Mouse (Mus musculus): ENCODE results near the gene Mxi1.
A peak's percentile ranks its signal among the peaks of the same experiment; 100 is the strongest.
"Not testable (repeated sequence)": the region's sequence is repeated elsewhere in the genome, so short reads cannot be mapped to it uniquely, and the experiment has no call there.

Mxi1 gene

DNA sequence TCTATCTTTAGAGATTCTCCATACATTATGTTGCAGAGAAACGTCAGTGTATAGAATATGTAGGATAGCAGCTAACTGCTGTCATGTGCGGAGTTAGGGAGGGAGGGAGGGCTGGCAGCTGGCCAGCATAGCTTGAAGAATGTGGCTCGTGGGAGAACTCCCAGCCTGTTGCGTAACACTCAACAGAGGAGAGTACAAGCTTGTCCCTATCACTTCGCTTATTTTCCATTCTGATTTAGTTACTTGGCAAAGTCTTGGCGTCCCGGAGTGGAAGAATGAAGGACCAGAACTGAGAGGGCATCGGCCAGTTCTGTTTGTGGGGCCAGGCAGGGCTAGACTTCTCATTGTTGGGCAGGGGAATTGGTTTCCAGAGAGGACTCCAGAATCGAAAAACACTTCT lies 54.6 kb downstream of the Mxi1 start:
- DNase-seq (ENCODE audit: low spot score in 2 of 2) = peak; percentile 64 to 73

DNA sequence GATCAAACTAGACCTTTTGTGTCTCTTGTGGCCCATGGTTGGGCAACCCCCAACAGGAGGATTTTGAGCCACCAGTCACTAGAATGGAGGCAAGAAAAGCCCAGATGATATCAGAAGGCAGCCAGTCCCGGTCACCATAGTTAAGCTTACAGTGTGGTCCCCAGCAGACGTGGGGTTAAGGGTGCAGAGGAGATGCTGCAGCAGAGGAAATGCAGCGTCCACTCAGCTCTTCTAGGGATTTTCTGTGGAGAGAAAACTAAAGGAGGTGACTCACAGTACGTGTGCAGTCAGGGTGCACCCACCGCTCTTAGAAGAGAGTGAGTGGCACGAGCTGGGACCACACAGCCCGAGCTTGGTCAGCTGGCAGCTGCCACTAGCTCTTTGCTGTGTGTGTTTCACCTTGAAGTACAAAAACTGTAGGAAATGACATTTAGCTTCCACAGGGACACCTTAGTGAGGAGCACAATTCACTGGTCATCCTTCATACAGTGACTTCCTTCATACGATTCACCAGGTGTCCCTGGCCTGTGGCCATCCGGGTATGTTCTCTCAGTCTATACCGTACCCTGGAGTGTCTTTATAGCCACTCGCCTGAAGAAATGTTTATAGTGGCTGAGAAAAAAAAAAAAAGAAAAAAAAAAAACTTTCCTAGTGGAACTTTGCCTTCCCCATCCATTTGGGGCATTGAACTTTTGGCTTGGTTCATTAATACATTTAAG lies 55.9 kb downstream of the Mxi1 start:
- DNase-seq (ENCODE audit: low spot score in 2 of 2) = no peak

DNA sequence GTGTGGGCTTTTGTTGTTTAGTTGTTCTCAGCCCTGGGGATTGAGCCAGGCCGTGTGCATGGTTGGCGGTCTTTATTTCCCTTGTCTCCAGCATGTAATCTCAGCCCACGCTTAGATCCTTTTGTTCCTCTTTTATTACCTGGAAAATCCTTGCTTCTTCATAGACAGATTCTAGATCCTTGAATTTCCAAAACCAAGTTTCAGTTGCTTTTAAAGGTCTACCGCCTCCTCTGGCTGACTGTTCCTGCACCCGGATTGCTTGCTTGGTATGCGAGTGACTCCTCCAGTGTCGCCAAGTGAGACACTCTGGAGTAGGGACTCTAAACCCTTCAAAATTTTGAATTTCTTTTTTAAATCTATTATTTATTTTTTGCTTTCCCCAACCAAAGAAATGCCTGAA lies 56.6 kb downstream of the Mxi1 start:
- no peak for DNase-seq (ENCODE audit: low spot score in 2 of 2)

DNA sequence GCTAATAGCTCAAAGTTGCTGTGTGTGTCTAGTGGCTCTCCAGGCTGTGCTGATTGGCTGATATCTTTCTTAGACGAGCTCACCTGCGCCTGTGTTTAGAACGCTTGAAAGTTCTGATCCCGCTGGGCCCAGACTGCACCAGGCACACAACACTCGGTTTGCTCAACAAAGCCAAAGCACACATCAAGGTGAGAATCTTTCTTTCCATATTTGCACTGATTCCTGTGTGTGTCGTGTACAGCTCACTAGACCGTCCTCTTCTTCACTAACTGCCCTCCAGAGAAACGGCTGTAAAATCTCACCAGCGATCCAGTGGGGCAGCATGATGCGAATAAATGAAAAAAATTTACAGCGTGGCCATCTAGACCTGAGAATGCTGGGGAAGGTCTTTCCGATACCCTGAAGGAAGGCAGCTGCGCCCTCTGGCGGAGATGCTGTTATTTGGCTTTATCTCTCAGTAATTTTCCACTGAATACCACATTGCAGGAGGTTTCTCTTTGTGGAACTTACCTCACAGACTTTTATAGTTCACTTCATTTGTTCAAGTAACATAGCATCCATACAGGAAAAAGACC lies 59.2 kb downstream of the Mxi1 start:
- peak; percentile 81 to 91 for DNase-seq (ENCODE audit: low spot score in 2 of 2)

DNA sequence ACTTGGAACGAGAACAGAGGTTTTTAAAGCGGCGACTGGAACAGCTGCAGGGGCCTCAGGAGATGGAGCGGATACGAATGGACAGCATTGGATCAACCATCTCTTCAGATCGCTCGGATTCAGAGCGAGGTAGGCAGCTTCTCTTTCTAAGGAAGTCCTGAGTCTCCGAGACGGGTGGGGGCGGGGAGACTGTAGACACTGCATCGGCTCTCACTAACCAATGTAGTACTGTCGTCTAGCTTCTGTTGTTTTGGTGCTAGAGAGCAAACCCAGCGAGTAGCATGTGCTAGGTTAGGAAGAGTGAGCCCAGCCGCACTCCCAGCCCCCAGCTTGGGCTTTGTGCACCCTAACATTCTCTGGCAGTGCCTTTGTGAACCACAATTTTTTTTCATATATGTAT lies 59.9 kb downstream of the Mxi1 start:
- no peak for DNase-seq (ENCODE audit: low spot score in 2 of 2)

DNA sequence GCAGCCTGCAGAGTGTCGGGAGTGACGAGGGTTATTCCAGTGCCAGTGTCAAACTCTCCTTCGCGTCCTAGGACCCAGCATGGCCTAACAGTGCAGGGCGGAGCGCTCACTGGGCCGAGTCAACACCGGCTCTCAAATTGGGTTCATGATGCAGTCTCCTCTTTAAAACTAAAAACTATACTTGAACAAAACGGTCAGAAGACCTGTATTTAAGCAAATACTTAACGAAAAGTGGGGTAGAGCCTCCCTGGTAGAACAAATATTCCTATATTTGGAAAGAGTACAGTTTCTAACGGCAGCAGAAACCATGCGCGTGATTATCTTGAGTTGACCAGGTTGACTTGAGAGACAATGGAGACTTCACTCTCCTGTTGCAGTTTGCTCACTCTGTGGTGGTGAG lies 61.3 kb downstream of the Mxi1 start, which contains the start of gene Gm10197:
Gene Gm10197, minus strand, starts transcription at position 101 of the 400 bp plus-strand sequence.
- DNase-seq (ENCODE audit: low spot score in 2 of 2) = no peak

DNA sequence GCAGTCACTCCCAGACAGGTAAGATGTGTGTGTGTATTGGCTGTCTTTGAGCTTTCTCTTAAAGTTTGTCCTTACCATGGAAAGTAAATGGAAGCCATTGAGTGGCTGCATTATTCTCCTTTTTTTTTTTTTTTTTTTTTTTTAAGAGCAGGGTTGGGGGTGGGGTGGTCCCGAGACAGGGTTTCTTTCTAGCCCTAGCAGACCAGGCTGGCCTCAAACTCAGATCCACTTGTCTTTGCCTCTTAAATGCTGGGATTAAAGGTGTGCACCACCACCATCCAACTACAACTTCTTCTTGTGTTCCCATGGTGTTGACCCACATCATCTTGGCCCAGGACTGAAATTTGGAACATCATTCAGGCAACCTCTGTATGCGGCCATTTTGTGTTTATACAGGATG lies 63.3 kb downstream of the Mxi1 start:
- DNase-seq (ENCODE audit: low spot score in 2 of 2) = no peak

DNA sequence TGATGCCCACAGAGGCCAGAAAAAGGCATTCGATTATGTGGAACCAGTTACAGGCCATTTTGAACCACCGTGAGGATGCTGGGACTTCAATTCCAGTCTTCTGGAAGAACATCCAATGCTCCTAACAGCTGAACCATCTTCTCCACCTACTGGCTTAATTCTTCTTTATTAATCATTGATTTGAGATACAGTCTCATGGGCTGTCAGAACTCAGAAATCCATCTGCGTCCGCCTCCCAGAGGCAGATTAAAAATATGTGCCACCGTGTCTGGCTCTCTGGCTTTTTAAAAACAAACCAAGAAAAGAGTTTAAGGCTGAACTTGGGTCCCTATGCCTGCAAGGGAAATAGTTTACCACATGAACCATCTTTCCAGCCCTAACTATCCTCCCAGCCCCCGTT lies 65.0 kb downstream of the Mxi1 start:
- no peak for DNase-seq (ENCODE audit: low spot score in 2 of 2)

DNA sequence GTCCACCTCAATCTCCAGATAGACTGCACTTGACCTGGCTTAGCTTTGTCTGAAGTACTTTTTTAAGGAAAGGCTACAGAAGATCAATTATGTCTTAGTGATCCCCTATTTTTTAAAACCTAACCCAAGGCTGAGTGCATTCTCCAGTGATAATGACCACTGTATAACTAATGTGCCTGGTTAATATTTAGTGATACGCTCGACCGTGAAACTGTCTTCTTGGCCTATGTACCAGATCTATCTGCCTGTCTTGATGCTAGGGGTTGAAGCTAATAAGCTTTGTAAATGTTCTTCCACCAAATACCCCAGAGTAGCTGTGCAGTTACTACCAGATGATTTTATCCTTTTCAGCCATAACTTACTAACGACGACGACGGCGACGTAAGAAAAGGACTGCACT lies 65.5 kb downstream of the Mxi1 start:
- no peak for DNase-seq (ENCODE audit: low spot score in 2 of 2)

DNA sequence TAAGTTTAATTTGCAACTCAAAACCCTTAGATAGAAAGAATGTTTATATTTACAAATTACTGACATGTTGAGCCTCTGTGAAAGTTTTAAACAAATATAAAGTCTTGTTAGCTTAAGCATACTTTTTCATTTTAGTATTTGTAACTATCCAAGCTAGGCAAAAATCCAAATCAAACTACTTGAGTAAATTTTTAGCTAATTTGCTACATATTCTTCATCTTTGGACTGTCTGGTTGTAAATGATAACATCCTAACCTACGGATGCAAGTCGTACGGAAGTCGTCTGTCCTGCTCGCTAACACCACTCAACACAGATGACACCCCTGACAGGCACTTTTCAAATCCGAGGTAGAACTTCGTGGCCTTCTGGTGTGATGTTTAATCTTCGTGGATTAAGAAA lies 67.3 kb downstream of the Mxi1 start:
- no peak for DNase-seq (ENCODE audit: low spot score in 2 of 2)

DNA sequence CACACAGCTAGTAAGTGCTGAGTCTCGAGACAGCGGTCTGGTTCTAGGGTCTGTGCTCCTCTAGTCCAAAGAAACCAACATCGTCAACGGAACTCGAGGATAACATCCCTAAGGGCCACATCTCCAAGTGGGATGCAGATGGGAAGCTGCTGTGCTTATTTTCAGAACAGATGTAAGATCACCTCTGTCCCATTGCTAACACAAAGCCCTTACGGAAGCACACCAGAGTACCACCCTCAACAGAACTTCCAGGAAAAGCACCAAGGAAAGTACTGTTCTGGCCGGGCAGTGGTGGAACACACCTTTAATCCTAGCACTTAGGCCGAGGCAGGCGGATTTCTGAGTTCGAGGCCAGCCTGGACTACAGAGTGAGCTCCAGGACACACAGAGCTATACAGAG lies 68.1 kb downstream of the Mxi1 start:
- DNase-seq (ENCODE audit: low spot score in 2 of 2) = no peak

DNA sequence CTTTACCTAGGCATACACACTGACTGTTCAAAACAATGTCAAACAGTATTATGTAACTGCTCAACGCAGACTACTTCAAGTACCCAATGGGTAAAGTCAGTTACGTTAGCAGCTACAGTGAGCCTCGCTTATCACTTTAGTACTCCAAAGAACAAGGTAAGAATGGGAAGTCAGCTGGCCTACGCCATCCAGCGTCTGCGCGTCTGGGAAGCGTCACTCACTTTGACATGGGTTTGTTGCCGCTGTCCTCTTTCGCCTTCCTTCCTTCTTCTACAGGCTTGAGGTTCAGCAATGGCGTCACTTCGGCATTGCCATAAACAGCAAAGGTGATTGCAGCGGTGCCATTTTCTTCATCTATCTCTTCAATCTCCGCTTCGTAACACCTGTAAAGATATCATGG lies 73.0 kb downstream of the Mxi1 start:
- no peak for DNase-seq (ENCODE audit: low spot score in 2 of 2)

DNA sequence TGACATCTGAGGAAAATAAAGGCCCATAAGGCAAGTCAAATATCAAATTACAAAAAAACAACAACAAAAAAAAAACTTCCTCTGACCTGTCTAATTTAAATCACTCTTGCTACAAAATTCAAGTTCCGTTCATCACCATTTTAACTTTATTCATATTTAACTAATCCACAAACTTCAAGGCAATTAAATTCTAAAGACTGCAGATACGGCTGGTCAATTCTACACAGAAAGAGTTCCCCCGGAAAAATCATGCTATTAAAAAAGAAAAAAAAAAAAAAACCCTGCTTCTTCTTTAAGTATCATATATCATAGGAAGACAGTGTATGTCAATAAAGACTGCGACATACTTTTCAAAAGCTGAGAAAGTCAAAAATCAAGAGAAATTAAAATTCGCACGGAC lies 79.1 kb downstream of the Mxi1 start:
- DNase-seq (ENCODE audit: low spot score in 2 of 2) = no peak

DNA sequence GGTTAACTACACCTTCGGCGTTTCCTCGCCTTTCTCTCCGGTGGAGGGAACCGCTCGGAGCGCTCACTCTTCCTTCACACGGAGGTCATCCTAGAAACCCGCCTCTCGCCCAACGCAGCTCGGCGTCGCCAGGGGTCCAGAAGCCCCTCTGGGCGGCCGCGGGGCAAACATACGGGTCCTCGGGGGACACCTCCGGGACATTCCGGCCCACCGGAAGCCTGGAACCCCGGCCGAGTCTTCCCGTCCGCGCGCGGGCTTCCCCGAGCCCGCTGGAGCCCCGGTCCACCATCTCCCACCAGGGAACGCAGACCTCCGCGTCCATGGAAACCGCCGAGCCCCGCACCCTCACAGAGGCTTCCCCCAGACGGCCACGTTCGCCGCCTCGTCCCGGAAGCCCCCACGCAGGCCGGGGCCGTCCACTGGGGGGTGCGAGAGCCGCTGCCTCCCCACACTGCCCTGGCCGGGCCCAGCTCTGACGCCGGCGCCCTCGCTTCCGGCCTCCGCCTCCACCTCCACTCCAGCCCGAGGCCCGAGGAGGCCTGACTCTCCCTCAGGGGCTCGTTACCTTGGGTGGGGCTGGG lies 79.6 kb downstream of the Mxi1 start:
- peak; percentile 64 to 70 for DNase-seq (ENCODE audit: low spot score in 2 of 2)

DNA sequence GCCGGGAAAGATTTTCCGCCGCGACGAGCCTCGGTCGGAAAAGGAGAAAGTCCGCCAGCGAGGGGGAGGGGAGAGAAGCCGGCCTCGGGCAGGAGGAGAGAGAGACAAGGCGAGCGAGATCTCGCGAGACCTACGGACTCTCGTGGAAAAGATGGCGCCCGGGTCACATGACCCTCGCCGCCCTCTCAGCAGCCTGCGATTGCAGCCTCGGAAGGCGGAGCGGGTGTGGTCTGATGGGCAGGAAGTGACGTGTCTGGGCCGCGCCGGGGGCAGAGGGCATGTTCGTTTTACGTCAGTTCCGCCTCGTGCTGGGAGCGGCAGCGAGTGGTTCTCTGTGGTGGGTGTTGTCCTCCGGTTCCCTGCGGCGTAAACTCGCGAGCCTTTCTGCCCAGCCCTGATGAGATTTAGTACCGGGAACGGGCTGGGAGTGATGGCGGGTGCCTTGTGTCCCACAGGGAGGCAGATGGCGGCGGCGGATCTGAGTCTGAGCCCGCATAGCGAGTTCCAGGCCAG lies 80.2 kb downstream of the Mxi1 start, which contains the start of gene Smndc1:
Gene Smndc1, minus strand, starts transcription at position 84 of the 513 bp plus-strand sequence.
- DNase-seq (ENCODE audit: low spot score in 2 of 2) = peak; percentile 100

DNA sequence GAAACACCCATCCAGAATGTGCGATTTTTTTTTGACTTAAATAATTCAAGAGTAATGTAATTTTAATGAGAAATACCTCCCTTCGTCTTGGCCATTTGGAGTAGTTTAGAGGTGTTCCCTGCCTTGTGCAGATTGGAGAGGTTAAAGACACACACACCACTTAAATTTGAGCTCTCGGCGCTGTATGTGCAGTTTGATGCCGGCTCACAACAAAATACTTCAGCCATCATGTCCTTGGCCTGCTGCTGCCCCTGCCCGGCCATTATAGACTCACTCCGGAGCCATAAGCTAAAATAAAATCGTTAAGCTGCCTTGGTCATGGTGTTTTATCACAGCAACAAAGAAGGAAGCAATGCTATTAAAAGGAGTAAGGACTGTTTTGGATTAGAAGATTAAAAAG lies 81.1 kb downstream of the Mxi1 start:
- DNase-seq (ENCODE audit: low spot score in 2 of 2) = no peak

DNA sequence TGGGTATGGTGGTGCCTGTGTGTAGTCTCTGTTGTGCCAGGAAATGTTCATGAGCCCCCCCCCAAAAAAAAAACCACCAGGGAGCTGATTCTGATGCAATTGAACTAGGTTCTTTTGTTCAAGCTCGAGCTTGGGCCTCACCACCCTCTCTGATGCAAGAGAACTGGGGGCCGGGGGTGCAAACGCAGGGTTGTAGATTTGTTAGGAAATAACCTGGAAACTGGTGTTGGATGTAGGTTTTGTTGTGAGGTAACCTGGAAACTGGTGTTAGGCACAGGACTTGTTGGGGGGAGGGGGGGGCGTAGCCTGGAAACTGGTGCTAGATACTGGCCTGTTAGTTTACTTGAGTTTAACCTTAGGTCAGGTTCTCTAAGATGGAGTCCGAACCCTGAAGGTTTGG lies 81.5 kb downstream of the Mxi1 start:
- DNase-seq (ENCODE audit: low spot score in 2 of 2) = no peak

DNA sequence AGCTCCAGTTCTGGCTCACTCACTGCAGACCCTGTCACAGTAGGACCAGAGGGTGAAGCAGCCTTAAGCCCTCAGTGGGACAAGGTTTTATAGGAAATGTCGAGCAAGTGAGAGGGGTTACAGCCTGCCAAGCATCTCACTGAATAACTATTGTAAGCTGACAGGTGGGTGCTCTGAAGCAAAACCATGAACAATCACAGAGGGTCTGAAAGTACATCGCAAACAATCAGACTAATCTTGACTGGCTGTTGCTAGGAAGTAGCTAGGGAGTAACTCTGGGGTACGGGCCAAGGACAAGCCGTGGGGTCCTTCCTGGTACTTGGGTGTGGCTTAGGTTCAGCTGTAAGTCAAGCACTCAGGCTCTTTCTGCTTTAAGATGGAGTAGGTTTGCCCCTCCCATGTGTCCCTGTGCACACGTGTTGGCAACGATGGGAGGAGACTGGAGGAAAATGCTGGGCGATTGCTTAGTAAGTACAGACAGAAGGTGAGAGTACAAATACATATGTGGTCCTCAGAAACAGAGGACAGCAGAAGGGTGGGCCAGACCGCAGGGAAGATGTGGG lies 82.5 kb downstream of the Mxi1 start:
- no peak for DNase-seq (ENCODE audit: low spot score in 2 of 2)

DNA sequence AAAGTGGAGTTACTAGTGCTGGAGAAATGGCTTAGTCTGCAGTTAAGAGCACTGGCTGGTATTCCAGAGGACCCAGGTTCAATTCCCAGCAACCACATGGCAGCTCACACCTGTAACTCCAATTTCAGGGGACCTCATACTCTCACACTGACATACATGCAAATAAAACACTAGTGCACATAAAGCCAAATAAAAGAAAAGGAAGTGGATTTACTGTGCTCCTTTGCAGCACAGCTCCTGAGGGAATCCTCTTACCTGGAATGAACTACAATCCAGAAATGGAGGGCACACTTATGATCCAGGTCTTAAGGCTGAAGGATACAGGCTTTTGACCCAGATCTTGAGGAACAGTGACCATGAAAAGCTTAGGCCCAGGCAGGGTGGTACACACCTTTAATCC lies 83.3 kb downstream of the Mxi1 start:
- no peak for DNase-seq (ENCODE audit: low spot score in 2 of 2)

DNA sequence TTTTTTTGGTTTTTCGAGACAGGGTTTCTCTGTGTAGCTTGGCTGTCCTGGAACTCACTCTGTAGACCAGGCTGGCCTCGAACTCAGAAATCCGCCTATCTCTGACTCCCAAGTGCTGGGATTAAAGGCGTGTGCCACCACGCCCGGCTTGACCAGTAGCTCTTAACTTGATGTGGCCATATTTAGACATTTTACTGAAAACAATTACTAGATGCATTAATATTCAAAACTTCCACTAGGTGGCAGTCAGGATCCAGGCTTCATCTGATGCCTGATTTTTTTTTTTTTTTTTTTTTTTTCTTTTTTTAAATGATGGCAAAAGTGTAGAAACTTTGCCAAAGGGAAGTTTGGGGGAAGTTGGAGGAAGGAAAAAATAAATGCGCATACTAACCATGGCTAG lies 84.2 kb downstream of the Mxi1 start:
- DNase-seq (ENCODE audit: low spot score in 2 of 2) = peak in 1 of 2 experiments; percentile 17

DNA sequence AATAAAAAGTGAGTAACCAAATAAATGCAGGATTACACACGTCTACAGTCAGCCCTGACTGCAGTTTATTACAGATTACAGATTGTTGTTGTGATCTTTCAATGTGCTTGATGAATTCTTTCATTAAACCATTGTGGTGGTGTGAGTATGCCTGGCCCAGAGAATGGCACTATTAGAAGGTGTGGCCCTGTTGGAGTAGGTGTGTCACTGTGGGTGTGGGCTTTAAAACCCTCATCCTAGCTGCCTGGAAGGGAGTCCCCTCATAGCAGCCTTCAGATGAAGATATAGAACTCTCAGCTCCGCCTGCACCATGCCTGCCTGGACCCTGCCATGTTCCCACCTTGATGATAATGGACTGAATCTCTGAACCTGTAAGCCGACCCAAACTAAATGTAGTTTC lies 84.6 kb downstream of the Mxi1 start:
- not testable (repeated sequence) for DNase-seq (ENCODE audit: low spot score in 2 of 2)

DNA sequence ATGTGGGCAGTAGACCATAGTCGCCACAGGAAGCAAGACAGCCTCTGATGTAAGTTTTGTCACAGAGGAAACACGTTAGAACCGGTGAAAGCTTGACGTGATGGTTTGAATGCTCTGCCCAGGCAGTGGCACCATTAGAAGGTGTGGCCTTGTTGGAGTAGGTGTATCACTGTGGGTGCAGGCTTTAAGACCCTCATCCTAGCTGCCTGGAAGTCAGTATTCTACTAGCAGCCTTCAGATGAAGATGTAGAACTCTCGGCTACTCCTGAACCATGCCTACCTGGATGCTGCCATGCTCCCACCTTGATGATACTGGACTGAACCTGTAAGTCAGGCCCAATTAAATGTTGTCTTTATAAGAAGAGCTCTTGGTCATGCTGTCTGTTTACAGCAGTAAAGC lies 85.5 kb downstream of the Mxi1 start:
- DNase-seq (ENCODE audit: low spot score in 2 of 2) = not testable (repeated sequence)
